Mouse (Mus musculus): ENCODE results near the gene Syn3.

GRCm38 (mm10) chr10:86174017-86174416 lies 324.7 kb downstream of the Syn3 start:
- TF ChIP-seq CTCF (IDR thresholded peaks at IDR 0.05; ENCODE audit: borderline replicate concordance, extremely low read depth, insufficient read depth, insufficient read length) (no peak), POLR2A (IDR thresholded peaks at IDR 0.05; ENCODE audit: borderline replicate concordance, extremely low read depth, insufficient read depth, insufficient read length, poor library complexity, severe bottlenecking) (no peak)
